Mouse (Mus musculus) heart, embryonic 14.5 days (tissue): ENCODE measurements around the gene Zfp148. TPM values are rescaled to one million over a fixed set of nuclear protein-coding genes. Genes with fewer than 3 reads are reported as not detected.

Experiments used
- ATAC-seq: fragments of 200-750 bp; cut with Nextera tagmentation; 2 replicates; pipeline ENCODE4 v1.8.0; 2017; ENCODE audit warnings: low read depth, moderate TSS enrichment; ENCODE audit not compliant: insufficient number of reproducible peaks, insufficient read depth, low FRiP score
- H3K27ac ChIP-seq, 2 experiments: fragments of 200-500 bp in 1 of 2; fragments of 300-500 bp in 1 of 2; sonication (generic) in 1 of 2; replicated peaks in 1 of 2; 2 replicates each; pipeline ENCODE4 v1.5.1; 2012 to 2014; ENCODE audit warnings: low read depth in 2 of 2, low read length in 2 of 2, control low read depth in 1 of 2, mild to moderate bottlenecking in 1 of 2, mixed read lengths in 1 of 2; ENCODE audit not compliant: control insufficient read depth in 1 of 2, insufficient read depth in 1 of 2
- H3K27me3 ChIP-seq: fragments of 300-500 bp; sonication (generic); 2 replicates; pipeline ENCODE4 v1.6.1; 2014; ENCODE audit warnings: mild to moderate bottlenecking, low read length, control low read depth; ENCODE audit not compliant: control insufficient read depth, insufficient read depth
- H3K36me3 ChIP-seq: fragments of 300-500 bp; sonication (generic); 2 replicates; pipeline ENCODE4 v1.6.1; 2014; ENCODE audit warnings: mild to moderate bottlenecking, control low read depth, low read length, mixed read lengths; ENCODE audit not compliant: control insufficient read depth, insufficient read depth
- H3K4me1 ChIP-seq, 2 experiments: fragments of 200-500 bp in 1 of 2; fragments of 300-500 bp in 1 of 2; sonication (generic) in 1 of 2; 2 replicates each; pipeline ENCODE4 v1.6.1; 2012 to 2014; ENCODE audit warnings: low read length in 2 of 2, control low read depth in 1 of 2, mixed read lengths in 1 of 2; ENCODE audit not compliant: control insufficient read depth in 2 of 2, insufficient read depth in 2 of 2
- H3K4me2 ChIP-seq: fragments of 300-500 bp; sonication (generic); 2 replicates; pipeline ENCODE4 v1.6.1; 2014; ENCODE audit warnings: mild to moderate bottlenecking, low read length
- H3K4me3 ChIP-seq, 2 experiments: fragments of 200-500 bp in 1 of 2; fragments of 300-500 bp in 1 of 2; sonication (generic) in 1 of 2; 2 replicates each; pipeline ENCODE4 v1.5.1; 2012 to 2014; ENCODE audit warnings: low read length in 2 of 2, mild to moderate bottlenecking in 2 of 2, control low read depth in 1 of 2, low read depth in 1 of 2, moderate library complexity in 1 of 2; ENCODE audit not compliant: control insufficient read depth in 1 of 2, insufficient read depth in 1 of 2
- H3K9ac ChIP-seq: fragments of 300-500 bp; sonication (generic); 2 replicates; pipeline ENCODE4 v1.6.1; 2014; ENCODE audit warnings: mild to moderate bottlenecking, low read length
- H3K9me3 ChIP-seq: fragments of 300-500 bp; sonication (generic); 2 replicates; pipeline ENCODE4 v1.6.1; 2016; ENCODE audit warnings: low read length, control low read depth; ENCODE audit not compliant: control insufficient read depth
- WGBS: fragments of 180-500 bp; shearing (Covaris S2); extraction: QIAGEN DNeasy Blood & Tissue Kit; methylation state at CpG from one replicate; pipeline ENCODE4 v1.1.7; 2014; 5-methylcytosine and 5-hydroxymethylcytosine counted together
- polyA plus RNA-seq: library from polyadenylated mRNA; unstranded; fragments of >200 nt; fragmentation: Nextera tagmentation; extraction: Ambion mirVana; gene quantifications from 2 replicates; pipeline ENCODE4 v1.2.1, GENCODE M21; 2014

Gene Zfp148
- polyA plus RNA-seq, 1 experiment from 2014 or later, result 35.5 TPM

DNA sequence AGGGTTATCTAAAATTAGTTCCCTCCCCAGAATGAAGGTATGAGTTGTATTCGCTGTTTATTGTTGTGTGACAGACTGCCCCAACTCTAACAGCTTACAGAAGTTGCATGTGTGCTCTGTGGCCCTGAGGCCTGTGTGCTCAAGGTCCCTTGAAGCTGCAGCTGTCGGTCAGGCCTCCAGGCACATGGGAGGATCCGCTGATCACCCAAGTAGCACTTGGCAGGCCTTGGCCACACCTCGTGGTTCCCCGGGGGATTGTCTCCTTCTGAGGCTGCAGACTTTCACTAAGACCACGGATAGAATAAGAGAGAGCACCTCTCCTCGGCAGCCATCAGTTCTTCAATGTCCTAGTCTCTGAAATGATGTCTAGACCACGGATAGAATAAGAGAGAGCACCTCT, 155.8 kb downstream of the Zfp148 start:
- ATAC-seq, result no peak
- H3K9me3 ChIP-seq, result no peaks in the 10 kb centered on the region
- no peak overlapping the region for H3K9ac ChIP-seq
- 67% methylated on average over 8 of the region's 8 CpGs for WGBS
- H3K27ac ChIP-seq, result no peak overlapping the region
- no peaks in the 10 kb centered on the region for H3K36me3 ChIP-seq
- H3K4me3 ChIP-seq, result no peak overlapping the region
- H3K4me2 ChIP-seq, result no peak overlapping the region
- no peaks in the 10 kb centered on the region for H3K27me3 ChIP-seq
- no peaks in the 10 kb centered on the region for H3K4me1 ChIP-seq

- H3K4me3 ChIP-seq, result no peak overlapping the region
- no peak overlapping the region for H3K4me2 ChIP-seq
- H3K4me1 ChIP-seq, result no peaks in the 10 kb centered on the region
- no peak overlapping the region for H3K27ac ChIP-seq
- no peaks in the 10 kb centered on the region for H3K36me3 ChIP-seq
- no peaks in the 10 kb centered on the region for H3K9me3 ChIP-seq
- H3K9ac ChIP-seq, result no peak overlapping the region
- WGBS, result 80% methylated on average over 21 of the region's 21 CpGs
- ATAC-seq, result no peak
- H3K27me3 ChIP-seq, result no peaks in the 10 kb centered on the region
Measured at GRCm38 (mm10) chr16:33537499-33538225, 157.0 kb downstream of the Zfp148 start.

DNA sequence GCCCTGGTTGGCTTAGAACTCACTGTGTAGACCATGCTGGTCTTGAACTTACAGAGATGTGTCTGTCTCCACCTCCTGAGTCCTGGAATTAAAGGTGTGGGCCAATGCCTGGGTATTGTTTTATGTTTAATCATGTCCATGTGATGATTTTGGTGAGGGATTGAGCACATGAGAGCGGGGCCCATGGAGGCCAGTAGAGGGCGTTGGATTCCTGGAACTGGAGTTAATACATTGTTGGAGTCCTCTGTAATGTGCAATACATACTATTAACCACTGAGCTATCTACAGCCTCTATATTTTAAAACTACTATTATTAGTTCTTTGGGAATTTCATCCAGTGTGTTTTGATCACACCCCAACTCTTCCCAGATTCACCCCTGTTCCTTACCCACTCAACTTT, 163.7 kb downstream of the Zfp148 start:
- no peaks in the 10 kb centered on the region for H3K9me3 ChIP-seq
- no peaks in the 10 kb centered on the region for H3K4me1 ChIP-seq
- H3K27ac ChIP-seq, result no peak overlapping the region
- H3K27me3 ChIP-seq, result no peaks in the 10 kb centered on the region
- no peak overlapping the region for H3K4me2 ChIP-seq
- no peak overlapping the region for H3K9ac ChIP-seq
- no peak for ATAC-seq
- 91% methylated on average over 2 of the region's 2 CpGs for WGBS
- no peaks in the 10 kb centered on the region for H3K36me3 ChIP-seq
- no peak overlapping the region for H3K4me3 ChIP-seq

- no peak for ATAC-seq
- no peak overlapping the region for H3K9ac ChIP-seq
- H3K9me3 ChIP-seq, result no peaks in the 10 kb centered on the region
- WGBS, result 88% methylated on average over 4 of the region's 4 CpGs
- no peaks in the 10 kb centered on the region for H3K27me3 ChIP-seq
- H3K27ac ChIP-seq, result no peak overlapping the region
- no peak overlapping the region for H3K4me2 ChIP-seq
- H3K4me3 ChIP-seq, result no peak overlapping the region
- no peaks in the 10 kb centered on the region for H3K4me1 ChIP-seq
- H3K36me3 ChIP-seq, result no peaks in the 10 kb centered on the region
Measured at GRCm38 (mm10) chr16:33545530-33545929, 164.9 kb downstream of the Zfp148 start.

DNA sequence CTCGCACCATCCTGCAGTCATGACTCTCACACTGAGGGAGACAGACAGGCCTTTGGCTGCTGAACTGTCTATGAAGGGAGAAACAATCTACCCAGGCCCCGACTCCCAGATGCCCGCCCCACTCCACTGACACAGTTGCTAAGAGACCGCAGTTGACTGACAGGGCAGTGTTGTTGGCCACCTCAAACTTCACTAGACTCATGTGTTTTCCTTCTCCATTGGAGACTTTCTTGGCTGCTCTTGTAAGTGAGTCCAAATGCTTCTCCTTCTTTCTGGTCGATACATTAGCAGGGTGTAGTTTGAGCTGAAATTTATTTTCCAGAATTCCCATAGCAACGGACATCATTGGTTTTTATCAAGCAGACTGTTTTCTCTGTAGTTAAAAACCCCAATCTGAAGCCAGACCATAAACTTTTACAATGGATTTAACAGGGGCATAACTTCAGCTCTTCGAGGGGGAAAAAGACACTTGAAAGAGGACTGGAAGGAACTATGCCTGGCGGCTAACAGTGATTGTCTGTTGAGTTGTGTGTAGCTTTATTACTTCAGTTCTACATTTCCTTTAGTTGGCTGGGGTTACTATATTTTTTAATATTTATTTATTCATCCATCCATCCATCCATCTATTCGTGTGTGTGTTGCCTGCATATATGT, 173.2 kb downstream of the Zfp148 start:
- Histone ChIP-seq H3K9ac (no peak overlapping the region), H3K36me3 (no peaks in the 10 kb centered on the region), H3K4me2 (no peak overlapping the region), H3K27ac (no peak overlapping the region), H3K4me3 (no peak overlapping the region), H3K27me3 (no peaks in the 10 kb centered on the region), H3K9me3 (no peaks in the 10 kb centered on the region), H3K4me1 (no peaks in the 10 kb centered on the region; a peak in 1 of 4 replicates)
- WGBS, result 65% methylated on average over 9 of the region's 9 CpGs
- no peak for ATAC-seq

Other genes with a start within 250 kb of the Zfp148 start
- gene Osbpl11, start 195.8 kb upstream of the Zfp148 start, polyA plus RNA-seq, result 16.7 and 17.5 TPM in 2 replicates
- gene Snx4, start 129.4 kb upstream of the Zfp148 start, polyA plus RNA-seq, result 82.3 TPM in 2 replicates
- gene Slc12a8, start 136.5 kb downstream of the Zfp148 start, polyA plus RNA-seq, result 0.89 and 1.9 TPM in 2 replicates